Mouse (Mus musculus) brown adipose tissue, adult 24 weeks (tissue): ENCODE results near the gene Runx3. TPM values are rescaled to one million over a fixed set of nuclear protein-coding genes. Genes with fewer than 3 reads are reported as not detected.

Source experiments
- H3K27ac ChIP-seq: fragments of 200-500 bp; replicated peaks from 2 replicates; pipeline ENCODE4 v1.5.1; 2012; ENCODE audit warnings: low read depth, mild to moderate bottlenecking, low read length
- H3K4me1 ChIP-seq: fragments of 200-500 bp; 2 replicates; pipeline ENCODE4 v1.6.1; 2012; ENCODE audit warnings: low read length, mixed read lengths; ENCODE audit not compliant: control insufficient read depth, insufficient read depth, insufficient read length
- H3K4me3 ChIP-seq: fragments of 200-500 bp; 2 replicates; pipeline ENCODE4 v1.5.1; 2012; ENCODE audit warnings: low read depth, mild to moderate bottlenecking, low read length, moderate library complexity; ENCODE audit not compliant: insufficient read depth
- polyA plus RNA-seq: library from polyadenylated mRNA; stranded (reverse); fragments of >200 nt; gene quantifications from 2 replicates; pipeline ENCODE4 v1.2.4, GENCODE M21; 2012; ENCODE audit not compliant: missing spikeins, insufficient read depth, insufficient read length

The Runx3 gene
- polyA plus RNA-seq, 1 experiment = 0.28 TPM

- Histone ChIP-seq H3K4me1 (no peaks in the 10 kb centered on the region), H3K27ac (no peak overlapping the region), H3K4me3 (no peak overlapping the region)
Measured at GRCm38 (mm10) chr4:135126385-135126784, 5.9 kb downstream of the Runx3 start.

GRCm38 (mm10) chr4:135128841-135129520, 8.5 kb downstream of the Runx3 start:
- Histone ChIP-seq H3K4me1 (no peaks in the 10 kb centered on the region), H3K4me3 (no peak overlapping the region), H3K27ac (no peak overlapping the region)

- Histone ChIP-seq H3K4me1 (no peaks in the 10 kb centered on the region), H3K4me3 (no peak overlapping the region), H3K27ac (no peak overlapping the region)
Measured at GRCm38 (mm10) chr4:135130156-135130555, 9.7 kb downstream of the Runx3 start.

GRCm38 (mm10) chr4:135131145-135131544, 10.7 kb downstream of the Runx3 start:
- no peak overlapping the region for H3K27ac ChIP-seq
- H3K4me3 ChIP-seq = no peak overlapping the region
- H3K4me1 ChIP-seq = no peaks in the 10 kb centered on the region

GRCm38 (mm10) chr4:135132797-135133196, 12.3 kb downstream of the Runx3 start:
- H3K4me1 ChIP-seq = no peaks in the 10 kb centered on the region
- H3K4me3 ChIP-seq = no peak overlapping the region
- H3K27ac ChIP-seq = no peak overlapping the region

GRCm38 (mm10) chr4:135133711-135134110, 13.3 kb downstream of the Runx3 start:
- no peak overlapping the region for H3K4me3 ChIP-seq
- H3K4me1 ChIP-seq = no peaks in the 10 kb centered on the region
- no peak overlapping the region for H3K27ac ChIP-seq

- H3K4me3 ChIP-seq = no peak overlapping the region
- no peak overlapping the region for H3K27ac ChIP-seq
- H3K4me1 ChIP-seq = no peaks in the 10 kb centered on the region
Measured at GRCm38 (mm10) chr4:135135331-135135730, 14.9 kb downstream of the Runx3 start.

GRCm38 (mm10) chr4:135136202-135136601, 15.8 kb downstream of the Runx3 start:
- Histone ChIP-seq H3K4me1 (no peaks in the 10 kb centered on the region), H3K27ac (no peak overlapping the region), H3K4me3 (no peak overlapping the region)

GRCm38 (mm10) chr4:135136612-135137011, 16.2 kb downstream of the Runx3 start:
- Histone ChIP-seq H3K27ac (no peak overlapping the region), H3K4me3 (no peak overlapping the region), H3K4me1 (no peaks in the 10 kb centered on the region)

- Histone ChIP-seq H3K4me3 (no peak overlapping the region), H3K4me1 (no peaks in the 10 kb centered on the region), H3K27ac (no peak overlapping the region)
Measured at GRCm38 (mm10) chr4:135140647-135141515, 20.4 kb downstream of the Runx3 start.

GRCm38 (mm10) chr4:135141720-135142119, 21.3 kb downstream of the Runx3 start:
- Histone ChIP-seq H3K4me1 (no peaks in the 10 kb centered on the region), H3K27ac (no peak overlapping the region), H3K4me3 (no peak overlapping the region)

GRCm38 (mm10) chr4:135146734-135147133, 26.3 kb downstream of the Runx3 start:
- Histone ChIP-seq H3K4me3 (no peak overlapping the region), H3K4me1 (no peaks in the 10 kb centered on the region), H3K27ac (no peak overlapping the region)

- no peak overlapping the region for H3K27ac ChIP-seq
- no peak overlapping the region for H3K4me3 ChIP-seq
- no peaks in the 10 kb centered on the region for H3K4me1 ChIP-seq
Measured at GRCm38 (mm10) chr4:135148660-135149059, 28.2 kb downstream of the Runx3 start.

- H3K27ac ChIP-seq = no peak overlapping the region
- H3K4me1 ChIP-seq = no peaks in the 10 kb centered on the region
- H3K4me3 ChIP-seq = no peak overlapping the region
Measured at GRCm38 (mm10) chr4:135150031-135150801, 29.8 kb downstream of the Runx3 start.
